In genomic region chr2:73585347-73585831, GRCm38 (mm10) we compare ENCODE assay signal across 7 mouse cellular contexts. TPM values are rescaled to one million over a fixed set of nuclear protein-coding genes. Genes with fewer than 3 reads are reported as not detected.
DNase-seq lines count a peak whose midpoint lies in the region; ATAC-seq lines count a peak whose summit lies in the region.

No protein-coding gene starts in this region.

- peak; percentile 43 for DNase-seq in urinary bladder, postnatal 25 days (ENCODE audit: low spot score)
- DNase-seq in urinary bladder, postnatal 4 days (ENCODE audit: low spot score in 2 of 2) = no peak
- DNase-seq in embryonic facial prominence, embryonic 11.5 days (ENCODE audit: low spot score) = no peak
- DNase-seq in hindbrain, embryonic 10.5 days (ENCODE audit: low spot score) = peak; percentile 38
- DNase-seq in retina, postnatal 1 day = peak; percentile 47
- no peak for DNase-seq in left cerebral cortex, postnatal 4 days

- no peaks in the 10 kb centered on the region for H3K36me3 ChIP-seq in embryonic facial prominence, embryonic 11.5 days (replicated peaks; ENCODE audit: control insufficient read depth, insufficient read depth, low read depth, low read length)
- no peaks in the 10 kb centered on the region for H3K36me3 ChIP-seq in hindbrain, embryonic 10.5 days
- no peaks in the 10 kb centered on the region for H3K36me3 ChIP-seq in limb, embryonic 13.5 days

- intact Hi-C loops in left cerebral cortex, postnatal 4 days (cut with DNase I) = loop anchor here (5.0 kb wide), 1 partner anchor 157 kb away; no protein-coding TSS in a partner anchor

- H3K27me3 ChIP-seq in embryonic facial prominence, embryonic 11.5 days (ENCODE audit: control insufficient read depth, insufficient read depth, low read length) = no peaks in the 10 kb centered on the region
- peaks cover 9% of the 10 kb centered on the region for H3K27me3 ChIP-seq in hindbrain, embryonic 10.5 days (ENCODE audit: insufficient read depth, poor library complexity, severe bottlenecking)
- H3K27me3 ChIP-seq in limb, embryonic 13.5 days = no peaks in the 10 kb centered on the region

- no peak overlapping the region for H3K9ac ChIP-seq in embryonic facial prominence, embryonic 11.5 days (replicated peaks; ENCODE audit: low read length)
- H3K9ac ChIP-seq in limb, embryonic 13.5 days = peak overlapping the region; percentile 50

- no peaks in the 10 kb centered on the region for H3K9me3 ChIP-seq in embryonic facial prominence, embryonic 11.5 days (replicated peaks; ENCODE audit: control insufficient read depth, low read length)
- no peaks in the 10 kb centered on the region for H3K9me3 ChIP-seq in hindbrain, embryonic 10.5 days
- H3K9me3 ChIP-seq in limb, embryonic 13.5 days = no peaks in the 10 kb centered on the region

- ATAC-seq in embryonic facial prominence, embryonic 11.5 days (replicated peaks; ENCODE audit: insufficient number of reproducible peaks, low FRiP score, low TSS enrichment, low read depth) = no peak
- ATAC-seq in limb, embryonic 13.5 days (ENCODE audit: low FRiP score, low read depth) = no peak

- peak overlapping the region; percentile 19 for H3K4me3 ChIP-seq in embryonic facial prominence, embryonic 11.5 days (ENCODE audit: low read depth, low read length)
- H3K4me3 ChIP-seq in hindbrain, embryonic 10.5 days = peak overlapping the region; percentile 54
- peak overlapping the region; percentile 43 for H3K4me3 ChIP-seq in limb, embryonic 13.5 days

- no peak overlapping the region for H3K27ac ChIP-seq in embryonic facial prominence, embryonic 11.5 days (replicated peaks; ENCODE audit: low read depth, low read length)
- H3K27ac ChIP-seq in hindbrain, embryonic 10.5 days = peak overlapping the region; percentile 36; the same call in 1 of the 2 replicates
- no peak overlapping the region for H3K27ac ChIP-seq in limb, embryonic 13.5 days

- WGBS in embryonic facial prominence, embryonic 11.5 days = 11% methylated on average over 12 of the region's 12 CpGs
- 10% methylated on average over 12 of the region's 12 CpGs for WGBS in hindbrain, embryonic 10.5 days
- WGBS in limb, embryonic 13.5 days = 19% methylated on average over 12 of the region's 12 CpGs

- peak overlapping the region; percentile 39 for H3K4me2 ChIP-seq in embryonic facial prominence, embryonic 11.5 days (ENCODE audit: low read depth, low read length)
- H3K4me2 ChIP-seq in limb, embryonic 13.5 days (replicated peaks) = peak overlapping the region; percentile 64

- no peaks in the 10 kb centered on the region; the same call in 1 of the 2 replicates for H3K4me1 ChIP-seq in embryonic facial prominence, embryonic 11.5 days (ENCODE audit: control insufficient read depth, insufficient read depth, low read length)
- H3K4me1 ChIP-seq in hindbrain, embryonic 10.5 days (replicated peaks) = peaks cover 45% of the 10 kb centered on the region
- peaks cover 22% of the 10 kb centered on the region for H3K4me1 ChIP-seq in limb, embryonic 13.5 days

RNA-seq across cellular contexts. Expression of gene Chrna1, which starts 5.3 kb away (rescaled TPM):
- 0.88 and 1.2 TPM in 2 replicates for polyA plus RNA-seq in embryonic facial prominence, embryonic 11.5 days (2014; fragmentation: Nextera tagmentation; extraction: Ambion mirVana)
- polyA plus RNA-seq in hindbrain, embryonic 10.5 days (2016; fragmentation: Nextera tagmentation; extraction: Ambion mirVana) = 0.69 and 1.00 TPM in 2 replicates
- polyA plus RNA-seq in limb, embryonic 13.5 days (2015; fragmentation: Nextera tagmentation; extraction: Ambion mirVana) = 13.8 and 14.4 TPM in 2 replicates
- under 1 TPM; 0.08 to 0.12 TPM for total RNA-seq in left cerebral cortex, postnatal 4 days (2021)

RNA-seq across cellular contexts. Expression of gene Wipf1, which starts 55.9 kb away (rescaled TPM):
- polyA plus RNA-seq in embryonic facial prominence, embryonic 11.5 days (2014; fragmentation: Nextera tagmentation; extraction: Ambion mirVana) = 15.9 and 17.5 TPM in 2 replicates
- 8.6 TPM in 2 replicates for polyA plus RNA-seq in hindbrain, embryonic 10.5 days (2016; fragmentation: Nextera tagmentation; extraction: Ambion mirVana)
- polyA plus RNA-seq in limb, embryonic 13.5 days (2015; fragmentation: Nextera tagmentation; extraction: Ambion mirVana) = 14.6 and 16.2 TPM in 2 replicates
- total RNA-seq in left cerebral cortex, postnatal 4 days (2021) = 1 to 10 TPM; 6.7 to 6.9 TPM

Comparison
In these comparisons a context has a peak if more than half of its experiments do, and no peak if none do; other contexts are left out.
1. DNase-seq: peak in urinary bladder, postnatal 25 days (single experiment), hindbrain, embryonic 10.5 days (single experiment) and retina, postnatal 1 day (single experiment); none in urinary bladder, postnatal 4 days (0 of 2), embryonic facial prominence, embryonic 11.5 days (single experiment) and left cerebral cortex, postnatal 4 days (single experiment).
2. Peak in every context shown above with its lines, with median percentiles within 50 percentile points of each other: H3K4me3 ChIP-seq.